Mouse (Mus musculus) liver, embryonic 13.5 days (tissue): ENCODE measurements at regions not wholly inside any gene's neighbourhood (a gene's known extent, or its start where the extent isn't known, plus 50 kb on each side); places are given as distances from the start of the nearest gene placed in this dataset.

Source experiments
- ATAC-seq: fragments of 200-750 bp; cut with Nextera tagmentation; 2 replicates; pipeline ENCODE4 v1.8.0; 2017; ENCODE audit warnings: low read depth, mild to moderate bottlenecking, moderate number of reproducible peaks, moderate library complexity
- DNase-seq: peaks from one replicate; pipeline ENCODE4 v3.0.0; 2022
- H3K27ac ChIP-seq: fragments of 300-500 bp; sonication (generic); 2 replicates; pipeline ENCODE4 v1.5.1; 2015; ENCODE audit warnings: moderate library complexity, mild to moderate bottlenecking, inconsistent platforms
- H3K27me3 ChIP-seq: fragments of 300-500 bp; sonication (generic); 2 replicates; pipeline ENCODE4 v1.6.1; 2015; ENCODE audit warnings: mild to moderate bottlenecking, inconsistent platforms
- H3K36me3 ChIP-seq: fragments of 300-500 bp; sonication (generic); 2 replicates; pipeline ENCODE4 v1.6.1; 2015; ENCODE audit warnings: mild to moderate bottlenecking, inconsistent platforms
- H3K4me1 ChIP-seq: fragments of 300-500 bp; sonication (generic); replicated peaks from 2 replicates; pipeline ENCODE4 v1.6.1; 2015; ENCODE audit warnings: inconsistent platforms
- H3K4me2 ChIP-seq: fragments of 300-500 bp; sonication (generic); 2 replicates; pipeline ENCODE4 v1.6.1; 2015; ENCODE audit warnings: inconsistent platforms, mild to moderate bottlenecking, moderate library complexity
- H3K4me3 ChIP-seq: fragments of 300-500 bp; sonication (generic); replicated peaks from 2 replicates; pipeline ENCODE4 v1.5.1; 2015; ENCODE audit warnings: mild to moderate bottlenecking, inconsistent platforms
- H3K9ac ChIP-seq: fragments of 300-500 bp; sonication (generic); 2 replicates; pipeline ENCODE4 v1.6.1; 2015; ENCODE audit warnings: mild to moderate bottlenecking, inconsistent platforms
- H3K9me3 ChIP-seq: fragments of 300-500 bp; sonication (generic); replicated peaks from 2 replicates; pipeline ENCODE4 v1.6.1; 2016; ENCODE audit warnings: inconsistent platforms
- WGBS: fragments of 180-500 bp; shearing (Covaris S2); methylation state at CpG from one replicate; pipeline ENCODE4 v1.1.7; 2015; ENCODE audit not compliant: insufficient replicate concordance; 5-methylcytosine and 5-hydroxymethylcytosine counted together

GRCm38 (mm10) chr10:21804761-21805160 lies 77.2 kb upstream of the Sgk1 start:
- Histone ChIP-seq H3K4me1 (no peaks in the 10 kb centered on the region), H3K4me3 (no peak overlapping the region), H3K27me3 (no peaks in the 10 kb centered on the region), H3K9ac (no peak overlapping the region), H3K36me3 (no peaks in the 10 kb centered on the region), H3K4me2 (no peak overlapping the region), H3K27ac (no peak overlapping the region), H3K9me3 (no peaks in the 10 kb centered on the region)
- no peak for DNase-seq
- 85% methylated on average over 2 of the region's 2 CpGs for WGBS
- no peak for ATAC-seq

GRCm38 (mm10) chr10:21805606-21806005 lies 76.4 kb upstream of the Sgk1 start:
- Histone ChIP-seq H3K27ac (no peak overlapping the region), H3K27me3 (no peaks in the 10 kb centered on the region), H3K4me3 (no peak overlapping the region), H3K4me2 (no peak overlapping the region), H3K36me3 (no peaks in the 10 kb centered on the region), H3K9me3 (no peaks in the 10 kb centered on the region), H3K9ac (no peak overlapping the region), H3K4me1 (no peaks in the 10 kb centered on the region)
- WGBS, result 40% methylated on average over 6 of the region's 6 CpGs
- DNase-seq (no peak), ATAC-seq (no peak)

- Histone ChIP-seq H3K27me3 (no peaks in the 10 kb centered on the region), H3K9me3 (no peaks in the 10 kb centered on the region), H3K36me3 (no peaks in the 10 kb centered on the region), H3K4me2 (no peak overlapping the region), H3K9ac (no peak overlapping the region), H3K27ac (no peak overlapping the region), H3K4me1 (no peaks in the 10 kb centered on the region), H3K4me3 (no peak overlapping the region)
- WGBS, result 80% methylated on average over 4 of the region's 4 CpGs
- ATAC-seq, result no peak
- DNase-seq, result no peak
Measured at GRCm38 (mm10) chr10:21806716-21807115, 75.3 kb upstream of the Sgk1 start.

- WGBS, result 75% methylated on average over 3 of the region's 3 CpGs
- no peak overlapping the region for H3K4me2 ChIP-seq
- no peaks in the 10 kb centered on the region for H3K27me3 ChIP-seq
- no peak overlapping the region for H3K4me3 ChIP-seq
- H3K27ac ChIP-seq, result no peak overlapping the region
- no peak overlapping the region for H3K9ac ChIP-seq
- H3K9me3 ChIP-seq, result no peaks in the 10 kb centered on the region
- no peaks in the 10 kb centered on the region for H3K36me3 ChIP-seq
- peaks cover 5% of the 10 kb centered on the region; the same call in 1 of the 2 replicates for H3K4me1 ChIP-seq
- ATAC-seq, result no peak
- DNase-seq, result no peak
Measured at GRCm38 (mm10) chr10:21819686-21820085, 62.3 kb upstream of the Sgk1 start.

DNA sequence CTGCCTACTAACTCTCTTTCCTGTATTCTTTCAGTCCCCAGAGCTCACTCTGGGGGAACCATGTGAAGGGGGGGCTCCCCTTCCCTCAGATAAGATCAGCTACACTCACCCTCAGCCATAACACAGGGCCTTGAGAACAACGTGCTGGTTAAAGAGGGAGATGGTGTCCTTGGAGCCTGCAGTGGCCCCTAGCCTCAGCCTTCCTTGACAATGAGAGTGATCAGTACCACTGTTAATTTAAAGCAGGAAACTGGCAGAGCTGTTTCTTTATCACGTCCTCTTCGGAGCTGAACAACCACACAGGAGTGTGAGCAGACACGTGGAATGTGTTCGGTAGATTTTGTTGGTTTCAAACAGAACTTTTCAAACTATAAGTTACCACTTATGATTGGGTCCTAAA lies 60.6 kb upstream of the Sgk1 start:
- Histone ChIP-seq H3K9ac (no peak overlapping the region), H3K27me3 (no peaks in the 10 kb centered on the region), H3K4me2 (no peak overlapping the region), H3K36me3 (no peaks in the 10 kb centered on the region), H3K27ac (no peak overlapping the region), H3K9me3 (no peaks in the 10 kb centered on the region), H3K4me3 (no peak overlapping the region), H3K4me1 (peaks cover 5% of the 10 kb centered on the region; the same call in 1 of the 2 replicates)
- WGBS, result 26% methylated on average over 5 of the region's 5 CpGs
- no peak for ATAC-seq
- DNase-seq, result no peak

DNA sequence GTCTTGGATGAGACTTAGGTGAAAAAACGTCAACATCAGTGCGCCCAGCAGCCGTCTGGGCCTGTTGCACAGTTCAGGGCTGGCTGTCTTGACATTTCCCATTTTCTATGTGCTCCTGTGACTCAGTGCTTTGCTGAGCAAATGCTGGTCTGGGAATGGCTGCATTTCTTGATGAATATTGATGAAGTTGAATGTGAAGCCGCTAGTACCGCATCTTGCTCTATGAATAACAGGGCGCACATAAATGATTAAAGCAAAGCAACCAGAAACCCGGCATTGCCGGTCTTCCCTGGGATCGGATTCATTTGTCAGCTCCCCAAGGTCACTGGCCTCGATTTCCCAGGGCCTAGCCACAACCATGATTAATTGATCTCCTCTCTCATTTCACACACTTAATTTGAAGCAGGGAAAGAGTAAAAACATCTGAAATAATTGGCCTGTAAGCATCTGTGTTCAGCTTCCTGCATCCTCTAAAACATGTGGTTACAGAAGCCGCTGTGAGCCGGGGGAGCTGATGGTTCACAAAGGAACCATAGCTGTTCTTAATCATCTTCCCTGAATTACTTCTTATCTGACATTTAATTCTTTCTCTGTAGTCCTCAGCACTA lies 57.5 kb upstream of the Sgk1 start:
- Histone ChIP-seq H3K4me2 (no peak overlapping the region), H3K9ac (no peak overlapping the region), H3K27me3 (no peaks in the 10 kb centered on the region), H3K4me3 (no peak overlapping the region), H3K4me1 (peaks cover 8% of the 10 kb centered on the region; the same call in 1 of the 2 replicates), H3K36me3 (no peaks in the 10 kb centered on the region), H3K9me3 (no peaks in the 10 kb centered on the region), H3K27ac (no peak overlapping the region)
- ATAC-seq (no peak), DNase-seq (no peak)
- WGBS, result 73% methylated on average over 12 of the region's 12 CpGs

DNA sequence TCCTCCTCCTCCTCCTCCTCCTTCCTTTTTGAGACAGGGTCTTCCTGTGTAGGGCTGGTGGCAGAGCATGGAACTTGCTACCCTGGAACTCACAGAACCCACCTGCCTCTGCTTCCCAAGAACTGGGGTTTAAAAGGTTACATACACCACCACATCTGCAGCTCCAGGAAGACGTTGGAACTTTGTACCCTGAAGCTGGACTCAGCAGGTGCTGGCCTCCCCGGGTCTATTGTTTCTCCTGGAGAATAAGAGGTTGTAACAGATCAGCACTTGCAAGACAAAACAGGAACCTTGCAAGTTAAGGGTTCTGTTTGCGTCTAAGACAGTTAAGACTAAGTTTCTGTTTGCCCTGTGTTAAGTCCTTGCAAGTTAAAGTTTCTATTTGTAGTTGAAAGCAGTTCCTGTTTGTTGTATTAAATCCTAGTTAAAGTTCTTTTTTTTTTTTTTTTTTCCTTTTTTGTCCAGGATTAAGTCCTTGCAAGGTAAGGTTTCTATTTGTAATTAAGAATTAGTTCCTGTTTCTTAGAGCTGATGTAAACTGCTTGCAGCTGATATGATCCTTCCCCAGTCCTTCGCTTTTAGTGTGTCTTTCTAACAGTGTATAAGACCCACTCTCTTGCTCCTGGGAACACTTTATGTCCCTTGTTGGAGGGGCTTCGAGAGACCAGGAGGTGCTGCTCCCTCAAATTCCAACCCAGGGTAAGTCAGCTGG lies 55.0 kb upstream of the Sgk1 start:
- Histone ChIP-seq H3K27me3 (no peaks in the 10 kb centered on the region), H3K4me2 (peak overlapping the region; percentile 21), H3K9ac (no peak overlapping the region), H3K9me3 (no peaks in the 10 kb centered on the region), H3K4me1 (peaks cover 18% of the 10 kb centered on the region), H3K36me3 (no peaks in the 10 kb centered on the region), H3K27ac (no peak overlapping the region), H3K4me3 (no peak overlapping the region)
- no peak for ATAC-seq
- no peak for DNase-seq
- WGBS, result 14% methylated on average over 5 of the region's 5 CpGs

DNA sequence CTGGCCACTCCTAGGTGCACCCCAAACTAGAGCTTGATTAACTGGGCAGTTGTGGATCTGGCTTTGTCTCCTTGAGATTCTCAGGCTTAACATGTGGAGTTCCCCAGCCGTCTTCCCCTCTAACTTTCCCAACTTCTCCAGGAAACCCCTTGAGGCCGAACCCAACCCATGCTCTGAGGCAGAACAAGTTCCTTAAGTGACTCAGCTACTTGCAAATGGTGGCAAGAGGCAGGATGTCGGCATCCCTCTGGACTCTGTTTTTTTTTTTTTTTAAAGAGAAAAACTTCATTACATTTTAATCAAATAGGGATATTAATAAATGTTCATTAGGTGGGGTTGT lies 54.5 kb upstream of the Sgk1 start:
- Histone ChIP-seq H3K27me3 (no peaks in the 10 kb centered on the region), H3K4me2 (no peak overlapping the region), H3K27ac (no peak overlapping the region), H3K4me3 (no peak overlapping the region), H3K9ac (no peak overlapping the region), H3K9me3 (no peaks in the 10 kb centered on the region), H3K36me3 (no peaks in the 10 kb centered on the region), H3K4me1 (peaks cover 18% of the 10 kb centered on the region)
- WGBS, result 29% methylated on average over 3 of the region's 3 CpGs
- no peak for DNase-seq
- no peak for ATAC-seq

GRCm38 (mm10) chr10:21828432-21829061 lies 53.4 kb upstream of the Sgk1 start:
- peaks cover 18% of the 10 kb centered on the region for H3K4me1 ChIP-seq
- no peaks in the 10 kb centered on the region for H3K27me3 ChIP-seq
- no peak overlapping the region for H3K9ac ChIP-seq
- H3K27ac ChIP-seq, result no peak overlapping the region
- ATAC-seq (no peak), DNase-seq (no peak)
- no peak overlapping the region for H3K4me3 ChIP-seq
- no peak overlapping the region for H3K4me2 ChIP-seq
- H3K36me3 ChIP-seq, result no peaks in the 10 kb centered on the region
- 72% methylated on average over 9 of the region's 9 CpGs for WGBS
- H3K9me3 ChIP-seq, result no peaks in the 10 kb centered on the region

- Histone ChIP-seq H3K9me3 (no peaks in the 10 kb centered on the region), H3K4me3 (no peak overlapping the region), H3K9ac (no peak overlapping the region), H3K27ac (no peak overlapping the region), H3K4me2 (no peak overlapping the region), H3K36me3 (no peaks in the 10 kb centered on the region), H3K27me3 (no peaks in the 10 kb centered on the region), H3K4me1 (peaks cover 18% of the 10 kb centered on the region)
- ATAC-seq, result no peak
- 78% methylated on average over 11 of the region's 11 CpGs for WGBS
- DNase-seq, result no peak
Measured at GRCm38 (mm10) chr10:21829062-21829731, 52.8 kb upstream of the Sgk1 start.

DNA sequence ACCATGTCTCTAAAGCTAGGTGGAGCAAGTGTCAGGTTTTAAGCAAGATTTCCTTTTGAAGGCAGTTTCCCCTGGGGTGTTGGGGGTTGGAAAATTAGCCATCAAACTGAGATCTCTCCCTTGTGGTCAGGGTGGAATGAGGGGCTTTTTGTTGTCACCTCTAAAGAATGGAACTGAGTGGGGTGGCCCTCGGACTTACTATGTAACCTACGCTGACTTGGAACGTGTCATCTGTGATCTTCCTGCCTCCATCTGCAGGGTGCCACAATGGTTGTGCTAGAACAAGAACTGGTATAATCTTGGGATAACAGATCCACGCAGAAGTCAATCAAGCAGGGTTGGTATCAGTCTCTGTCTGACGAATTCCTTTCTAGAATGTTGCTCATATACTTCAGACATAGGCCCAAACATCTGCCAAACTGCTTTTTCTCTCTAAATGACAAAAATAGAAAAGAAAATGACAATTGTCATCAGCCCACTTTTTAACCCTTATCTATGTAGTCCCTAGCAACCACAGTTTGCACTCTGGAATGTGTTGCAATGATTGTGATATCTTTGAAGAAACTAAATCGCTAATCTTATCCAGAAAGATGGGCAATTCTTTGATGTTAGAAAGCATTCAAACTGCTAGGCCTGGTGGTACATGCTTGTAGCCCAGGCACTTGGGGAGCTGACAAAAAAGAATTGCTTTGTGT lies 50.8 kb upstream of the Sgk1 start:
- Histone ChIP-seq H3K36me3 (no peaks in the 10 kb centered on the region), H3K9ac (no peak overlapping the region), H3K4me1 (peaks cover 18% of the 10 kb centered on the region), H3K27ac (no peak overlapping the region), H3K4me2 (no peak overlapping the region), H3K9me3 (no peaks in the 10 kb centered on the region), H3K4me3 (no peak overlapping the region), H3K27me3 (no peaks in the 10 kb centered on the region)
- ATAC-seq (no peak), DNase-seq (no peak)
- WGBS, result 38% methylated on average over 6 of the region's 6 CpGs
